Mouse (Mus musculus) thymus, adult 2 months (tissue): ENCODE data around the gene Olfr1286. TPM values are rescaled to one million over a fixed set of nuclear protein-coding genes. Genes with fewer than 3 reads are reported as not detected.

Source experiments
- DNase-seq: peaks from one replicate; pipeline ENCODE4 v3.0.0; 2021
- H3K27ac ChIP-seq: fragments of 200-500 bp; 2 replicates; pipeline ENCODE4 v1.5.1; 2012; ENCODE audit warnings: low read length, control low read depth; ENCODE audit not compliant: control insufficient read depth, insufficient read depth
- H3K27me3 ChIP-seq: fragments of 200-500 bp; 2 replicates; pipeline ENCODE4 v1.6.1; 2012; ENCODE audit warnings: mild to moderate bottlenecking, low read length, moderate library complexity, mixed read lengths; ENCODE audit not compliant: control insufficient read depth, insufficient read depth
- H3K36me3 ChIP-seq: fragments of 200-500 bp; 2 replicates; pipeline ENCODE4 v1.6.1; 2012; ENCODE audit warnings: mild to moderate bottlenecking, low read length, moderate library complexity; ENCODE audit not compliant: control insufficient read depth, insufficient read depth
- H3K4me1 ChIP-seq: fragments of 200-500 bp; replicated peaks from 2 replicates; pipeline ENCODE4 v1.6.1; 2012; ENCODE audit warnings: low read length; ENCODE audit not compliant: control insufficient read depth, insufficient read depth
- H3K4me3 ChIP-seq: fragments of 200-500 bp; 2 replicates; pipeline ENCODE4 v1.5.1; 2012; ENCODE audit warnings: mild to moderate bottlenecking, low read length, control low read depth, moderate library complexity; ENCODE audit not compliant: control insufficient read depth, insufficient read depth
- CTCF ChIP-seq: fragments of 200-500 bp; IDR thresholded peaks from 2 replicates; pipeline ENCODE4 v1.5.1; 2012; ENCODE audit warnings: mild to moderate bottlenecking, control low read depth, low read length, moderate library complexity, borderline replicate concordance; ENCODE audit not compliant: control insufficient read depth, poor library complexity, insufficient read depth; ENCODE audit errors: extremely low read depth
- POLR2A ChIP-seq: fragments of 200-500 bp; IDR thresholded peaks from 2 replicates; pipeline ENCODE4 v1.6.1; 2012; ENCODE audit warnings: mild to moderate bottlenecking, low read length, control low read depth, moderate library complexity; ENCODE audit not compliant: control insufficient read depth, poor library complexity, insufficient read depth; ENCODE audit errors: extremely low read depth
- WGBS: fragments of 180-500 bp; shearing (Covaris S2); methylation state at CpG from one replicate; pipeline ENCODE4 v1.1.7; 2018; 5-methylcytosine and 5-hydroxymethylcytosine counted together
- polyA plus RNA-seq: library from polyadenylated mRNA; depleted of rRNA; stranded (reverse); fragments of >200 nt; gene quantifications from 2 replicates; pipeline ENCODE4 v1.2.3, GENCODE M21; 2012; rRNA removed

Gene Olfr1286
- not detected in 2 replicates for polyA plus RNA-seq

DNA sequence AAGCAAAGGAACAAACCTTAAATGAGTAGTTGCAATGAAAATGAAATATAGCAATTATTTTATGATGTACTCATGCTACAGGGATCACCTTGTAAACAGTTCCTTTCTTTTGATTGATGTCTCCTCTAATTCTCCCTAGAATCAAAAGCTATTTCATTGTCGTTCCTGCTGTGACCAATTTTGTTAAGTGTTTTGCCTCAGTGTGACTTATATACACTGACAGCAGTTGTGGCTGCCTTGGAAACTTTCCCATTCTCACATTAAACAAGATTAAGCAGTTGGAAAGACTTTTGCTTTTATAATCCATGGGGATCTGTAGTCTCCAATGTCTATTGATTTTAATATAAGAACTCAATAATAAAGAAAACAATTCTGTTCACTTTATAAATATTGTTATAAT, at the start of gene Olfr1286:
Olfr1286 (minus strand) TSS at position 185 of the 400 bp plus-strand sequence.
- H3K4me3 ChIP-seq = no peak within 1 kb of the TSS
- H3K27me3 ChIP-seq = no peaks in the 10 kb centered on the region
- no peaks in the 10 kb centered on the region for H3K4me1 ChIP-seq
- no peaks in the 10 kb centered on the region for H3K36me3 ChIP-seq
- H3K27ac ChIP-seq = no peak within 1 kb of the TSS
- TF ChIP-seq POLR2A (no peak), CTCF (no peak)
- no peak for DNase-seq
- 80% methylated on average over 1 of the region's 1 CpGs for WGBS

DNA sequence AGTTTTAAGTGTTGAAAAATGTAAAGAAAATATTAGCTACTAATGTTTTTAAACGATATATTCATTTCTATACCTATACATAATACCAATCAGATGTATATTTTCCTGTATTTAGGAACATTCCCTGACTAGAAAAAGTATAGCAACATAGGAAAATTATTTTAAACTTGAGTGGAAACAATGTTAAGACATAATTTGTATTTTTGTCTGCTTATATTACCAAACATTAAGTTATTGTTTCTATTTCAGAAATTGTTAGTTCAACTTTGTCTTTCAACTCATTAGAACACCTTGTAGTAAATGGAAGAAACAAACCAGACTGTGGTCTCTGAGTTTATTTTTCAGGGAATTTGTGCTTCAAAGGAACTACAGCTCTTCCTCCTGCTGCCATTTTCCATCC, 25.9 kb upstream of the Olfr1286 start, which contains the start of gene Olfr1287:
Olfr1287 (plus strand) TSS at position 301 of the 400 bp plus-strand sequence.
- TF ChIP-seq CTCF = no peak
- 77% methylated on average over 1 of the region's 1 CpGs for WGBS
- H3K27ac ChIP-seq = no peak within 1 kb of the TSS

DNA sequence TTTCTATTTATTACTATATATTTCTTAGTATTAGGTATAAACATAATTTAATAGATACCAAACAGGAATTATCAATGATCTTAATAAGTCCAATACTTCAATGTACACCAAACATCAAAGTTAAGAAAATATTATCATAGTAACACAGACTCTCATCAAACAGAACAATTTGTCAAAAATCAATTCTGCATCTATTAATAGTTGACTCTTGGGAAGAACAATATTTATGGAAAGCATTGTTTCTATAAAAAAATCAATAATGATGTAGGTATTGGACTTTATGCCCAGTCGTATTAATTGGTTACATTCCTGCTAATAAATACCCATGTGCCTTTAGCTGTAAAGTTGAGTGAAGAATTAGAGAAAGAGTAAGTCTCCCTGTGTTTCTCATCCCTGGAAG, 47.7 kb downstream of the Olfr1286 start, which contains the start of gene Olfr1284:
Olfr1284 (plus strand) TSS at position 301 of the 400 bp plus-strand sequence.
- Histone ChIP-seq H3K36me3 (no peaks in the 10 kb centered on the region), H3K27ac (no peak within 1 kb of the TSS), H3K27me3 (no peaks in the 10 kb centered on the region), H3K4me1 (no peaks in the 10 kb centered on the region), H3K4me3 (no peak within 1 kb of the TSS)
- no peak for DNase-seq
- WGBS = 89% methylated on average over 1 of the region's 1 CpGs
- TF ChIP-seq CTCF = no peak
- TF ChIP-seq POLR2A = no peak

More for the DNA sequence above, 25.9 kb upstream of the Olfr1286 start, which contains the start of gene Olfr1287:
- H3K4me3 ChIP-seq = no peak within 1 kb of the TSS
- H3K4me1 ChIP-seq = no peaks in the 10 kb centered on the region
- no peaks in the 10 kb centered on the region for H3K36me3 ChIP-seq
- DNase-seq = no peak
- no peaks in the 10 kb centered on the region for H3K27me3 ChIP-seq

Other genes with a start within 250 kb of the Olfr1286 start
- not detected in 2 replicates for gene 4930430A15Rik, start 193.5 kb downstream of the Olfr1286 start, polyA plus RNA-seq
- gene Olfr1275, start 187.8 kb downstream of the Olfr1286 start, polyA plus RNA-seq = not detected in 2 replicates
- not detected in 2 replicates for gene Olfr1276, start 168.6 kb downstream of the Olfr1286 start, polyA plus RNA-seq
- not detected in 2 replicates for gene Olfr1277, start 149.0 kb downstream of the Olfr1286 start, polyA plus RNA-seq
- not detected in 2 replicates for gene Olfr1278, start 133.0 kb downstream of the Olfr1286 start, polyA plus RNA-seq
- not detected in 2 replicates for gene Olfr1279, start 122.5 kb downstream of the Olfr1286 start, polyA plus RNA-seq
- gene Olfr1280, start 109.1 kb downstream of the Olfr1286 start, polyA plus RNA-seq = not detected in 2 replicates
- not detected in 2 replicates for gene Olfr1281, start 96.6 kb downstream of the Olfr1286 start, polyA plus RNA-seq
- not detected in 2 replicates for gene Olfr1282, start 87.0 kb downstream of the Olfr1286 start, polyA plus RNA-seq
- not detected in 2 replicates for gene Olfr1283, start 56.3 kb downstream of the Olfr1286 start, polyA plus RNA-seq
- not detected in 2 replicates for gene Olfr1284, start 47.6 kb downstream of the Olfr1286 start, polyA plus RNA-seq
- gene Olfr1287, start 26.0 kb upstream of the Olfr1286 start, polyA plus RNA-seq = not detected in 2 replicates
- gene Olfr1288, start 51.0 kb upstream of the Olfr1286 start, polyA plus RNA-seq = not detected in 2 replicates
- gene Olfr1289, start 57.7 kb upstream of the Olfr1286 start, polyA plus RNA-seq = not detected in 2 replicates
- gene Olfr1290, start 70.7 kb upstream of the Olfr1286 start, polyA plus RNA-seq = not detected in 2 replicates
- not detected in 2 replicates for gene Olfr1291-ps1, start 74.1 kb upstream of the Olfr1286 start, polyA plus RNA-seq
- not detected in 2 replicates for gene Olfr1293-ps, start 102.1 kb upstream of the Olfr1286 start, polyA plus RNA-seq
- not detected in 2 replicates for gene Olfr1294, start 117.2 kb upstream of the Olfr1286 start, polyA plus RNA-seq
- gene Olfr1295, start 146.6 kb upstream of the Olfr1286 start, polyA plus RNA-seq = not detected in 2 replicates
- not detected in 2 replicates for gene Olfr1297, start 203.4 kb upstream of the Olfr1286 start, polyA plus RNA-seq
- gene Olfr1298, start 226.1 kb upstream of the Olfr1286 start, polyA plus RNA-seq = not detected in 2 replicates
- gene Olfr1299, start 238.3 kb upstream of the Olfr1286 start, polyA plus RNA-seq = not detected in 2 replicates